Mouse (Mus musculus) thymus, adult 2 months (tissue): Measurements from ENCODE around the gene Slc35f1. TPM values are rescaled to one million over a fixed set of nuclear protein-coding genes. Genes with fewer than 3 reads are reported as not detected.

ENCODE experiments used
- DNase-seq: peaks from one replicate; pipeline ENCODE4 v3.0.0; 2021
- H3K27ac ChIP-seq: fragments of 200-500 bp; 2 replicates; pipeline ENCODE4 v1.5.1; 2012; ENCODE audit warnings: low read length, control low read depth; ENCODE audit not compliant: control insufficient read depth, insufficient read depth
- H3K27me3 ChIP-seq: fragments of 200-500 bp; 2 replicates; pipeline ENCODE4 v1.6.1; 2012; ENCODE audit warnings: mild to moderate bottlenecking, low read length, moderate library complexity, mixed read lengths; ENCODE audit not compliant: control insufficient read depth, insufficient read depth
- H3K36me3 ChIP-seq: fragments of 200-500 bp; 2 replicates; pipeline ENCODE4 v1.6.1; 2012; ENCODE audit warnings: mild to moderate bottlenecking, low read length, moderate library complexity; ENCODE audit not compliant: control insufficient read depth, insufficient read depth
- H3K4me1 ChIP-seq: fragments of 200-500 bp; replicated peaks from 2 replicates; pipeline ENCODE4 v1.6.1; 2012; ENCODE audit warnings: low read length; ENCODE audit not compliant: control insufficient read depth, insufficient read depth
- H3K4me3 ChIP-seq: fragments of 200-500 bp; 2 replicates; pipeline ENCODE4 v1.5.1; 2012; ENCODE audit warnings: mild to moderate bottlenecking, low read length, control low read depth, moderate library complexity; ENCODE audit not compliant: control insufficient read depth, insufficient read depth
- CTCF ChIP-seq: fragments of 200-500 bp; IDR thresholded peaks from 2 replicates; pipeline ENCODE4 v1.5.1; 2012; ENCODE audit warnings: mild to moderate bottlenecking, control low read depth, low read length, moderate library complexity, borderline replicate concordance; ENCODE audit not compliant: control insufficient read depth, poor library complexity, insufficient read depth; ENCODE audit errors: extremely low read depth
- POLR2A ChIP-seq: fragments of 200-500 bp; IDR thresholded peaks from 2 replicates; pipeline ENCODE4 v1.6.1; 2012; ENCODE audit warnings: mild to moderate bottlenecking, low read length, control low read depth, moderate library complexity; ENCODE audit not compliant: control insufficient read depth, poor library complexity, insufficient read depth; ENCODE audit errors: extremely low read depth
- WGBS: fragments of 180-500 bp; shearing (Covaris S2); methylation state at CpG from one replicate; pipeline ENCODE4 v1.1.7; 2018; 5-methylcytosine and 5-hydroxymethylcytosine counted together
- polyA plus RNA-seq: library from polyadenylated mRNA; depleted of rRNA; stranded (reverse); fragments of >200 nt; gene quantifications from 2 replicates; pipeline ENCODE4 v1.2.3, GENCODE M21; 2012; rRNA removed

The Slc35f1 gene
- polyA plus RNA-seq: 0.14 and 0.22 TPM in 2 replicates

DNA sequence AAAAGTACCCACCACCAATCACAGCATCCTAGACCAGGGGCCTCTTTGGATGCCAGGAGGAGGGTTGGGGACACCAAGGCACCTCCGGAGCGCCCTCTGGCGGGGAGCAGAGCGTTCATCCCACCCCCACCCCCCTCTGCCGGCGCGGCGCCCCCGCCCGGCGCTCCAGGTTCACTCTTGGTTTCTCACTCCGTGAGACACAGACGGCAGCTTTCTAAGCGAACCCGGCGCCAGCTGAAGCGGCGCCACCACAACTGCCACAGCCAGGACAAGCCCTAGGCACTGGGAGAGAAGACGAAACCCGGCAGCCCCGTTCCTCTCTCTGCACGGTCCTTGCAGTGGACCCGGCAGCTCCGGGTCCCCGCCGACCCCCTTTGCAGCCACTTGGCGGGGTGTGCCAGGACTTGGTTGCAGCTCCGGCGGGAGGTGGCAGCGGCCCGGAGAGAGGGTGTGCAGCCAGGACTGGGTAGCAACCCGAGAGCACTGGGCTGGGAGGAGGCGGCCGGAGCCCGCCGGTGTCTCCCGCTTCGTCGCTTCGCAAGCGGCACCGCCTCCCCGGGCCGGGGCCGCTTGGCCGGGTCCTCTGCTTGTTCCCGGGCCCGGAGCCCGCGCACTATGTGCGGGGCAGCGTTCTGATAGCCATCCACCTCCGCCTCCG, at the start of gene Slc35f1:
Gene Slc35f1, plus strand, starts transcription at position 200 of the 658 bp plus-strand sequence.
- H3K36me3 ChIP-seq: no peaks in the 10 kb centered on the region
- WGBS: 1% methylated on average over 54 of the region's 54 CpGs
- H3K4me3 ChIP-seq: no peak within 1 kb of the TSS; the same call in 1 of the 2 replicates

DNA sequence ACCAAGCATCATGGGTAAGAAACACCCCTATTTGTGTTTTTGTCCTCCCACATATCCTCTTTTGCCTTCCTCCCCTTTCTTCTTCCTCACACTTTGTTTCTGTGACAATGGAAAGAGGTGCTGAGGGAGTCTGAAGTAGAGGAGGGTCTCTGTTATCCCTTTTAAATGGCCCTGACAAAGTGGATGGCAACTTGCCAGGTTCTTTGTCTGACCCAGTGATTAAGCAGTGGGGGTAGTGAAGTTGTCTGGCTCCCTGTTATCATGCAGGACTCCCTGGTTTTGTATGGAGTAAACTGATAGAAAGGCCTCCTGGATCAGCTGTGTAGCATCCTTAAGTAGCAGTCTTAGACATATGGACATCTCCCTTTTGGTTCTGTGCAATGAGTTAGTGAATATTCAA, 19.1 kb upstream of the Slc35f1 start:
- Histone ChIP-seq H3K27me3 (no peaks in the 10 kb centered on the region), H3K27ac (no peak overlapping the region), H3K36me3 (no peaks in the 10 kb centered on the region), H3K4me1 (no peaks in the 10 kb centered on the region), H3K4me3 (no peak overlapping the region)
- no peak for TF ChIP-seq POLR2A
- TF ChIP-seq CTCF: no peak
- no peak for DNase-seq

More for the DNA sequence above, at the start of gene Slc35f1:
- DNase-seq: peak; percentile 2
- Histone ChIP-seq H3K27ac (no peak within 1 kb of the TSS), H3K27me3 (peaks cover 3% of the 10 kb centered on the region; the same call in 1 of the 2 replicates), H3K4me1 (no peaks in the 10 kb centered on the region)
- no peak for TF ChIP-seq POLR2A
- TF ChIP-seq CTCF: no peak

DNA sequence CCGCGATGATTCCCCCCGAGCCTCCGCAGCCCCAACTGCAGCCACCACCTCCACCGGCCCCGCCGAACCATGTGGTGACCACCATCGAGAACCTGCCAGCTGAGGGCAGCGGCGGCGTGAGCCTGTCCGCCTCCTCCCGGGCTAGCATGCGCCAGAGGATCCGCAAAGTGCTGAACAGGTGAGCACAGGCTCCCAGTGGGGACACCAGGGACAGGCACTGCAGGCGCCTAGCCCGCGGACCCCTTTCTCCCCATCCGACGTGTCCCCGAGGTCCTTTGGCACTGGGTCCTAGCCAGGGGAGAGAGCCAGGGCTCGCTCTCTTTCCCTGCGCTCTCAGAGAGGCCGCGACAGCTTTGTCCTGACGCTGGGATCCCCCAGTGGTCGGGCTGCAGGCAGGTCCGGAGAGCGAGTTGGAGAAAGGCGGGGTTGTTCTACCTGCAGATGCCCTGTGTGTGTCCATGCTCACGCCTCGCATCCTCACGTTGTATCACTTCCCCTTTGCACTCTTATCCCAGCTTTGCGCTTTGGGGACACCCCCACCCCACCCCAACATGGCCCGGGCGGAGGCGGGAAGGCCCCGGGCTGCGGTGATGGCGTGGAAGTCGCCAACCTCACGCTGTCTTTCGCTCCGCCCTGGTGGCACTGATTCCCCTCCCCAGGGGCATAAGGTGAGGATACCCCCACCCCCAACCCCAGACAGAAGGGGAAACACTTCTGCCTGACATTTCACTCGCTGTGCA, 829 bp downstream of the Slc35f1 start:
- DNase-seq: no peak
- Histone ChIP-seq H3K27me3 (peaks cover 3% of the 10 kb centered on the region; the same call in 1 of the 2 replicates), H3K4me1 (no peaks in the 10 kb centered on the region), H3K36me3 (no peaks in the 10 kb centered on the region), H3K4me3 (no peak overlapping the region), H3K27ac (no peak overlapping the region)
- no peak for TF ChIP-seq CTCF
- 5% methylated on average over 45 of the region's 45 CpGs for WGBS

DNA sequence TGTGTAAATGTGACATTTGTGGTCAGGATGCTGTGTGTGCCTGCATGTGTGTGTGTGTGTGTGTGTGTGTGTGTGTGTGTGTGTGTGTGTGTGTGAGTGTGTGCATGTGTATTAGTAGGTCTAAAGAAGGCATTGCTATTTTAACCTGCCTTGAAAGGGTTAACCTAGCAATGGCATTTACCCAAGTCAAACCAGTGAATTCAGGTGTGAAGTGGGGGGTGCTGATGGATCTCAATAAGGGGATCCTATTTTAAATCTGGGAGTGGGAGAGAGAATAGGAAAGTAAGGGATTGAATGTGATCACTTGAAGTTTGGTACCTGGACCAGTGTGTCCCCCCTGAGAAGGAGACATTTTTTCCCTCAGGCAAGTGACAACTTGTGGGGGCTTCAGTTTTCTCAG, 13.4 kb downstream of the Slc35f1 start:
- Histone ChIP-seq H3K27me3 (no peaks in the 10 kb centered on the region), H3K4me1 (no peaks in the 10 kb centered on the region), H3K36me3 (no peaks in the 10 kb centered on the region), H3K4me3 (no peak overlapping the region), H3K27ac (no peak overlapping the region)
- DNase-seq: no peak
- TF ChIP-seq CTCF: no peak
- TF ChIP-seq POLR2A: no peak

DNA sequence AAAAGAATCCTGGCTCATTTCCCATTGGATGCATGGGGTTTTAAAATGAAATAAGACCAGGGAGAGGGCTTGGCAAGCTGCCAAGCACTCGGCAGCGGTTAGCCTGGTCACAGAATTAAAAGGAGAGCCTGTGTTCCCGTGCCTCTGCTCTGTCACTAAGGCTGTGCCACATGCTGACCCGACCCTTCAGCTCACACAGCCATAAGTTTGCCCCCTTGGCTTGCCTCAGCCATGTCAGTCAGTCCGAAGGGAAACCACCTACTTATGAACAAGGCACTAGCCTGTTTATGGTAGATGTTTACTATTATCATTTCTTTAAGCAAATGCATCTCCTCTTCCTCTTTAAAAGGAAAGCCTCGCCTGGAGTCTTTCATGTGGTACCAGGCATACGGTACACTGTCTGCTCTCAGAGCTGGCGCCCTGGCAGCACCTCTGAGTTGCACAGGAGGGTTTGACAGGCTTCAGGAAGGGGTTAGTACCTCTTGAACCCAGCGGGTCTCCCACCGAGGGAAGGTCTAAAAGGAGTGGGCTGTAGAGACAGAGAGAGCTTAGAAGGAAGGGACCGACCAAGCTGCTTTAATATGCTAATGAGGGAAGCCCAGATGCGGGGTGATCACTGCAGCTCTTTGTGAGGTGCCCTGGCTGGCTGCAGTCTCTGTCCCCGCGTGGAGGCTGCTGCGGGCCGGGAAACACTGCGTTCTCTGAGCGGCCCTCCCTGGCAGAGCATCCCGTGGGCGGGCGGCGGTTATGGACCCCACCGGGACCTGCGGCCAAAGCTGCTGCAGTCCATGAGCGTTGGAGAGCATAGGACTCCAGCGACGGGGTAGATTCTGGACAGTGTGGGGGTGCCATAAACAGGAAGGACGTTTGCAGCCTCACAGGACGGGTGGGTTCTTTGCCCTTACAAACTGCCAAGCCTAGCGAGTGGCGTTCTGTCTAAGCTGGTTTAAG, 14.0 kb downstream of the Slc35f1 start:
- no peak overlapping the region for H3K27ac ChIP-seq
- H3K36me3 ChIP-seq: no peaks in the 10 kb centered on the region
- DNase-seq: no peak
- TF ChIP-seq POLR2A (no peak), CTCF (no peak)
- H3K4me3 ChIP-seq: no peak overlapping the region
- no peaks in the 10 kb centered on the region for H3K27me3 ChIP-seq
- H3K4me1 ChIP-seq: no peaks in the 10 kb centered on the region
- WGBS: 5% methylated on average over 31 of the region's 31 CpGs

DNA sequence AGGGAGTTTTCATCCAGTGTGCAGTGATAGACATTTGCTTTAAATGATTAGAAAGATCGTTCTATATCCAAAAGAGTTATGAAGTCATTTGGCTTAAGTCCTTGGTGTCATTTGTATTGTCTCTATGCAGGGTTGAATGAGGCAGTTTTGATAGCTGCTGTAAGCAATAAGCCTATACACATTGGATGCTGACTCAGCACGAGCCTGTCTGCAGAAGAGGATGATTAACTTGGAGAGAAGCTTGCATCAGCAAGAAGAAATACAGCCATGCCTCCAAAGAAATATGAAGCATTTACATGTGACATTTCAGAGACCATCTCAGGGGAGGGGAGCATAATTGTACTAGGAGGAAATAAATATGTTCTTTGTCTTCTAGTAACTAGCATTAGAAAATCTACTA, 19.1 kb downstream of the Slc35f1 start:
- no peak for DNase-seq
- TF ChIP-seq POLR2A: no peak
- no peak for TF ChIP-seq CTCF
- no peaks in the 10 kb centered on the region for H3K4me1 ChIP-seq
- no peak overlapping the region for H3K4me3 ChIP-seq
- H3K27ac ChIP-seq: no peak overlapping the region
- H3K27me3 ChIP-seq: no peaks in the 10 kb centered on the region
- H3K36me3 ChIP-seq: no peaks in the 10 kb centered on the region
- WGBS: 81% methylated on average over 2 of the region's 2 CpGs
